Mouse (Mus musculus) G1E-ER4 (cell line): ENCODE measurements around the gene Pgp. TPM values are rescaled to one million over a fixed set of nuclear protein-coding genes. Genes with fewer than 3 reads are reported as not detected.

Experiments used
- GATA1 ChIP-seq: IDR thresholded peaks from one replicate; pipeline ENCODE4 v1.8.0; 2012; ENCODE audit warnings: low read length, inconsistent platforms
- polyA plus RNA-seq: library from polyadenylated mRNA; stranded (reverse); fragments of >175 nt; gene quantifications from 2 replicates; pipeline ENCODE4 v1.2.3, GENCODE M21; 2012

The Pgp gene
- polyA plus RNA-seq, 1 experiment = 87.6 TPM

DNA sequence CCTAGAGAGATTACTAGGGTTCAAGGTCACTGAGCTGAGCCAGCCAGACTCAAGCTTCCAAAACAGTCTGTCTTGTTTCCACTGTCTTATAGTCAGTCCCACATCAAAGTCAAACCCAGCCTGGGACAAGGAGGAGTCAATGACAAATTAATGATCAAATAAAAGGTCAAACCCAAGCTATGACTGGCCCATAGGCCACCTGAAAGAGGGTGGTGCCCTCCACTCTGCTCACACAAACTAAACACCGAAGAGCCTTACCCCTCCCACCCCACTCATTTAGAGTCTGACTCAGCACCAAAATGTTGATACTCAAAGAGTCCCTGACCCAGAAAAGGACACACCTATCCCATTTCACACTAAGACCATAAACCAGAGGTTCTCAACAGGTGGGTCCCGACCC lies 16.8 kb upstream of the Pgp start:
- TF ChIP-seq GATA1 = no peak

DNA sequence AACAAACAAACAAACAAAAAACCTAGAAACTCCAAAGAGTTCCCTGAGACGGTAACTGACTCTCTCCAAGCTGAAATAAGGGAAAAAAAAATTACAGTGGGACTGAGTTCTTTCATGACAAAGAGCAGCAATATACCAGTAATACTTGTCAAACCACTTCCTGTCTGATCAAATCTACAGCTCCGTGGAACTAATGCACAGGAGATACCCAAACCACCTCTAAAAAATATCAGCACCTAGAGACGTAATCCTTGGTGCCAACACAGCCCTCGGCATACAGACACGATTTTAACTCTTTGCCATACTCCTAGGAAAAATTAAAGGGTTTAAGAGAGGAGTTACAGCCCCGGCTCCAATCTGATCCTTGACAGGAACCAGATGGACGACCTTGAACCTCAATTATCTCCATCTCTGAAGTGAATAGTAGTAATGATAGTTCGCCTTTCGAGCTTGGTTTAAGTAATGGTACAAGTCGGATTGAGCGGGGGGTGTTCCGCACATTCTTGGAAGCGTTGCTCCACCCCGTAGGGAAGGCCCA lies 15.9 kb upstream of the Pgp start:
- peak; percentile 11 for TF ChIP-seq GATA1

DNA sequence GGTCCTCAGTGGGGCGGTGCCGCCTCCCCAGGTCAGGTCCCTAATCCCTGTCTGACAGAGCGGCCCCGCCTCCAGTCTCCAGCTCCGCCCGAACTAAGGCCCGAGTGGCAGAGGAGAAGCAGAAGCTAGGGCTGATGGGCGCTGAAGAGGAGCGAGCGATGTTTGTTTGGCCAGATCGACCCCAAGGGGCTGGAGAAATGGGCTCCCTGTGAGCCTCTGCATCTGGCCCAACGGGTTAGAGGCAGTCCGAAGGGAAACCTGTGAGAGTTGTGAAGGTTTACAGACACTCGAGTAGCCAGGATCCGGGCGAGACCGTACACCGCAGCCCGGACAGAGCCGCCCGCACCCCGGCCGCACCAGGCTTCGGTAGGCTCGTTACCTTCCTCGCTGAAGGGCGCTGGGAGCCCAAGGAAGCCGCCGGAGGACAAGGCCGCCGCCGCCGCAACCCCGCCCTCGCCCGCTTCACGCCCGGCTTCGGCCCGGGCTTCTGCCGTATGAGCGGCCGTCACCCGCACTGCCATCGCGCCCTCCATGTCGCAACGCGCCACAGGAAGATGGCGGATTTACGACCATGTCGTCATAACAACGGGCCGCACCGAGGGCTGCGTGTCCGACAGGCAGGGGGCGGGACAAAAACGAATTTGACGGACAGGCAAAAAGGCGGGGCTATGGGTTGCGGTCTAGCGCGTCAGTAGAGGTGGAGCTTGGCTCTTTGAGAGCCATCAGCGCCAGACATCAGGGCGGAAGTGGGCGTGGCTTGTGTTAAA lies 15.3 kb upstream of the Pgp start:
- TF ChIP-seq GATA1 = no peak

GRCm38 (mm10) chr17:24461580-24461979 lies 8.6 kb upstream of the Pgp start:
- no peak for TF ChIP-seq GATA1

DNA sequence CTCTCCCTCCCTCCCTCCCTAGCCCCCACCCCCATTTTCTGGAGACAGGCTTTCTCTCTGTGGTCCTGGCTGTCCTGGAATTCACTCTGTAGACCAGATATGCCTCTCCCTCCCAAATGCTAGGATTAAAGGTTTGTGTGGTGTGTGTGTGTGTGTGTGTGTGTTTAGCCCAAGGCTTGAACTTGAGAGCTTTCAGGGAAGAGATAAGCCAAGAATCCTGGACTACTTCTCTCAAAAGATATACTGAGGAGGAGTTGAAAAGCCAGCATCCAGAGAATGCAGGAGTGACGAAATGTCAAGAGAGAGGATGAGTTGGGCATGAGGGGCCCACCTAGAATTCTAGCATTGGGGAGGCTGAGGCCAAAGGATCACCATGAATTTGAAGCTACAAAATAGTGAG lies 7.3 kb upstream of the Pgp start:
- TF ChIP-seq GATA1 = no peak

- TF ChIP-seq GATA1 = peak; percentile 33
Measured at GRCm38 (mm10) chr17:24463374-24464133, 6.6 kb upstream of the Pgp start.

GRCm38 (mm10) chr17:24468636-24469246 lies 1.5 kb upstream of the Pgp start:
- TF ChIP-seq GATA1 = no peak

DNA sequence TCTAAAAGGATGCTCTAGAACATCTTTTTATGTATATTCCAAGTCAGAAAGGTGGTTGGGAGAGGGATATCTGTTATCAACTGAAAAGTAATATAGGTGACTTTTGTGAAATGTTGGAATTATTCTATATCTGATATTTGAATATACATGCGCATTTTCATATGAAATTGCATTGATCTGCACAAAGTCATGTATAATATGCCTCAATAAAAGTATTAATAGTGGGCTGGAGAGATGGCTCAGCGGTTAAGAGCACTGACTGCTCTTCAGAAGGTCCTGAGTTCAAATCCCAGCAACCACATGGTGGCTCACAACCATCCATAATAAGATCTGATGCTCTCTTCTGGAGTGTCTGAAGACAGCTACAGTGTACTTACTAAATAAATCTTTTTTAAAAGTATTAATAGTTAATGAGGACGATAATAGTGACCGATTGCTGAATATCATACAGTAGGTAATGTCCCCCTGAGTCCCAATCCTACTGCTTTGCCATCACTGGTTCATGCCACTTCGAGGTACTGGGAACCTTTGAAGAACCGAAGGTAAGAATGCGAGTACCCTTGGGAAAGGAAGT lies 769 bp upstream of the Pgp start:
- no peak for TF ChIP-seq GATA1

DNA sequence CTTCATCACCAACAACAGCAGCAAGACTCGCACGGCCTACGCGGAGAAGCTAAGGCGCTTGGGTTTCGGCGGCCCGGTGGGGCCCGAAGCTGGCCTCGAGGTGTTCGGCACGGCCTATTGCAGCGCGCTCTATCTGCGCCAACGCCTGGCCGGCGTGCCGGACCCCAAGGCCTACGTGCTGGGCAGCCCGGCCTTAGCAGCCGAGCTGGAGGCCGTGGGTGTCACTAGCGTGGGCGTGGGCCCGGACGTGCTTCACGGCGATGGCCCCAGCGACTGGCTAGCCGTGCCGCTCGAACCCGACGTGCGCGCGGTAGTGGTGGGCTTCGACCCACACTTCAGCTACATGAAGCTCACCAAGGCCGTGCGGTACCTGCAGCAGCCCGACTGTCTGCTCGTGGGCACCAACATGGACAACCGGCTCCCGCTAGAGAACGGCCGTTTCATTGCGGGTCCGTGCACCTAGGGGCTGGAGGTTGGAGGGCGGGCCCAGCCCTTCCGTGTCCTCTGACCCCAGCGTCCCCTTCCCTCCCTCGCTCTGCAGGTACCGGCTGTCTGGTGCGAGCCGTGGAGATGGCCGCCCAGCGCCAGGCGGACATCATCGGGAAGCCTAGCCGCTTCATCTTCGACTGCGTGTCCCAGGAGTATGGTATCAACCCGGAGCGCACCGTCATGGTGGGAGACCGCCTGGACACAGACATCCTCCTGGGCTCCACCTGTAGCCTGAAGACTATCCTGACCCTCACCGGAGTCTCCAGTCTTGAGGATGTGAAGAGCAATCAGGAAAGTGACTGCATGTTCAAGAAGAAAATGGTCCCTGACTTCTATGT lies 722 bp downstream of the Pgp start:
- no peak for TF ChIP-seq GATA1

- TF ChIP-seq GATA1 = no peak
Measured at GRCm38 (mm10) chr17:24472512-24472911, 2.3 kb downstream of the Pgp start.

DNA sequence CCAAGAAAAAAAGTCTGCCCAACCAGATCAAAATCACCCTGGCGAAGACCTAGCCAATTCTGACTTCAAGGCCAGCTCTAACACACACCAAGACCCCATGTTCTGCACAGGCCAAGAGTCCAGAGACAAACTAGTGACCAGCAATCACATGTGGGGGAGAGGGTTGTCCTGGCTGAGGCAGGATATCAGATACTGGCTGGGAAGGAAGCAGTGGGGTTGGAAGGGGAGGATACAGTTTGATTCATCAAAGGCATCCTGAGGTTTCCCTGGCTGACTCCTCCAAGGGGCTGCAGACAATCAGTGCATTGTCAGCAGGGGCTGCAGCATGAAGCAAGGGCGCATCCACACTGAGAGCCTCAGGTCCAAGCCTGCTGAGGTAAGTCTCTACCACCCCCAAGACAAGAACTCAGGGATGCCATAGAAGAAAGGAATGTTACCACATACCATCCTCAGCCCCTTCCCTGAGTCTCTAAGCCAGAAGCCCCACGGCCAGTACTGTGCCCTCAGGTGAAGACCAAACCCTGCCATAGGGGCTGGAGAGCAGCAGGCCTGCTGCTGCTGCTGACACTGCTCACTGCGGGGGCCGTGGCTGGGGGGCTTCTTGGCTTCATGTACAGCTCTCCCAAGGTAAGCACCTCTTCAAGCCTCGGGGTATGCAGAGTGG lies 3.6 kb downstream of the Pgp start, which contains the start of gene Bricd5:
TSS of gene Bricd5 (plus strand) at position 273 of the 664 bp plus-strand sequence.
- no peak for TF ChIP-seq GATA1

- TF ChIP-seq GATA1 = no peak
Measured at GRCm38 (mm10) chr17:24474557-24474956, 4.4 kb downstream of the Pgp start.

- no peak for TF ChIP-seq GATA1
Measured at GRCm38 (mm10) chr17:24475586-24475985, 5.4 kb downstream of the Pgp start.

GRCm38 (mm10) chr17:24476022-24476776 lies 6.0 kb downstream of the Pgp start:
- no peak for TF ChIP-seq GATA1
